Mouse (Mus musculus) retina, adult 2 months (tissue): ENCODE measurements around the gene Ptrh2.

ENCODE experiments used
- DNase-seq: peaks from one replicate; pipeline ENCODE4 v3.0.0-alpha.2; 2012; ENCODE audit warnings: low read depth, low spot score

Ptrh2 gene

DNA sequence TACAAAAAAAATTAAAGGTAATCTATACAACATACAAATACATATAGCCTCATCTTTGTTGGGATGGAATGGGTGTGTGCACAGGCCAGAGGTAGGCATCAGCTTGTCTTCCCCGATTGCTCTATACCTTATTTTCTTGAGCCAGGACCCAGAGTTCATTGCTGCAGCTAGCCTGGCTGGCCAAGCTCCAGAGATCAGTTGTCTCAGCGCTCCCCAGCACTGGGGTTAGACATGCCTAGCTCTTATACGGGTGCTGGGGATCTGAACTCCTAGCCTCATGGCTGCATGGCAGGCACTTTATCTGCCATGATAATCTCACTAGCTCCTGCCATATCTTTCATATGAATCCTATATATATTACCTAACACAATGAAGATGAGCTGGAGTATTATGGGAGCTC is 15.6 kb upstream of the Ptrh2 start:
- DNase-seq = no peak

DNA sequence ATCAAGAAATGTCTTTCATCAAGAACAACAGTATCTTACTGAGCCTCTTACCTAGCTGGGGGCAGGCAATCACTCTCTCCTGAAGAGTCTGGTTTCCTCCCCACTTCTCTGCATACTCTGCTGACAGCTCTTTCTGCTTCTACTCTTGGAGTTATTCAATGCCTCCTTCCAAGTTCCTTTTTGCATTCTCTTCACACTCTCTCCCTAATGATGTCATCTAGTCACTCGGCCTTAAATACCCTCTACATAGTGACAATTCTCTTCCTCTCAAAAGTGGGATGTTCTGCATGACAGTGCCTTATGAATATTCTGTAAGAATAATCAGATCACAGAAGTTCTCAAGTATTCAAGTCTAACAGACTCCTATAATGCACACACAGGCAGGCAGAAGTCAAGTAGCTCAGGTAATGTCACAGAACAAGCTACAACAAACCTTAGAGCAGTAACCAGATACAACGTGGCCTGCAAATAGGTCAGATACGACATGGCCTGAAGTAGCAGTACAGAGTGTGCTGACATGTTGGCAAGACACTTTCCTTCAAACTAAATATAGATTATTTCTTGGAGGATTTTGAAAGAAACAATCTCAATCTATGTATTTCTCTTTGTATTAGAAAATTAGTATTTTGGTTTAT is 12.6 kb upstream of the Ptrh2 start:
- no peak for DNase-seq

DNA sequence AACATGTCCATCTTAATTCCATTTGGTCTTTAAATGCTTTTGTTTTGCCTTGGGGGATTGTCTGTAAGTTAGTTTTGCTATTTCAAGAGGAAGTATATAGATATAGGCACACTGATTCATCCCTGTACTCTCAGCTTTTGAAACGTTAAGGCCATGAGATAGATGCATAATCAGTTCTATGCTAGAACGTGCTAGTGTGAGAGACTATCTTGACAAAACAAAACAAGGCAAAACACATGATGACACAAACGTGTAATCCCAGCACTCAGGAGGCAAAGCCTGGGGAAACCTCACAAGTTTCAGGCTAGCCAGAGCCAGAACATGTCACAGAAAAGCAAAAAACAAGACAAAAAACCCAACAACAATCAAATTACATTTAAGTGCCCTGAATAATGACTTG is 11.0 kb upstream of the Ptrh2 start:
- no peak for DNase-seq

DNA sequence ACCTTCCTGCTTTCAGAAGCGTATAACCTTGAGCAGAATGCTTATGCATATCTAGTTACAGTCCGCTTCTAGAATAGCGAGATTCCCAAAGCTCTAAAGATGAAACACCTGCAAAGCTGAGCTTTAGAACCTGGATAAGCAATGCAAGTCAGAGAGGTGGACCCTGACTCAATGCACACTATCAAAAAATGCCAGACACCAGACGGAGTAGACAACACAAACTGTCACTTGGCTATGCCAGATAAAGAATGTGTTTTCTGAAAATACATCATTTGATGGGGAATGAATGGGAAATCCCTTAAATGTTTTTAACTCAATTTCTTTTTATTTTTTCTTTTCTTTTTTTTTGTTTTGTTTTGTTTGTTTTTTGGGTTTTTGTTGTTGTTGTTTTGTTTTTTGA is 8.3 kb upstream of the Ptrh2 start:
- no peak for DNase-seq

DNA sequence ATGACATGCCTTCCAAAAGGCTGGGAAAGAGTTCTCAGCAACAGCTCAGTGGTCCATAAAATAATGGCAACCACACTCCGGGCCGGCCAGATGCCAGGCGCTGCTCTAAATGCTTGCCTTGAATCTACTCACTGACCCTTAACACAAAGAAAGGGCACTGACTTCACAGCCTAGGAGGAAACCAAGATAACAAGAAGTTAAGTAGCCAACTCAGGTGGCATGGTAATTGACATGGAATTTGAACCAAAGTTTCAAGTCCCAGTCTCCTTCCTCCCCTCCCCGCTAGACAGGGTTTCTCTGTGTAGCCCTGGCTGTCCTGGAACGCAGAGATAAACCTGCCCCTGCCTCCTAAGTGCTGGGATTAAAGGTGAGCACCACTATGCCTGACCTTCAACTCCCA is 4.8 kb upstream of the Ptrh2 start:
- DNase-seq = no peak

DNA sequence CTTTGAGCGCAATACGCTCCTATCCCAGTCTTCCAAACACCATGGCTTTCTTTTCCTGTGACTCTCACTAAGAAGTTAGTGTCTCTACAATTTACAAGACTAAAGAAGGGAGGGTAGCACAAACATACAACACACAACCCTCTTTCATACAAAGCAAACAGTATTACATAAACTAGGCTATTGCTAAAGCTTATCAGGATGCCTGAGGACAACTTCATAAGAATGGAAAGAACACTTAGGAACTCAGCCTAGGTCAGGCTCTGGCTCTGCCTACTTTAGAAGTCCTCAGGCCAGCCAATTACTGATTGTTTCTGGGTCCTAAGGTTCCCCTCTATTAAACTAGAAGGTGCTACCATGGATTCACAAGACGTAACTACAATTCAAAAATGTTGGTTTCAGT is 3.1 kb upstream of the Ptrh2 start:
- no peak for DNase-seq

DNA sequence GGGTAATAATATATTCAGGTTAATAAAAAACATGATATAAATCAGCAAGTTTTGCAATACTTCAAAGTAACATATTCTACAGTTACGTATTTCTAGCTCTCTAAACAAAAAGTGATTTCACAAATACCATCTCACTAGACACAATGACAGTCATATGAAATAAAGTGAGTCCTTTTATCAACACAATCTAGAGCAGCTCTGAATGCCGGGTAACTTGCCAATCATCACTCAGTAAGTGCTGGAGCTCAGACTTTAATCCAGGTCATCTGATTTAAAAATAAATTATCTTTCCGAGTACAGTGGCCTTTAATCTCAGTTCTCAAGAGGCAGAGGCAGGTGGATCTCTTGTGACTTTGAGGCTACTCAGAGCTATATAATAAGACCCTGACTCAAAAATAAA is 2.4 kb upstream of the Ptrh2 start:
- no peak for DNase-seq

DNA sequence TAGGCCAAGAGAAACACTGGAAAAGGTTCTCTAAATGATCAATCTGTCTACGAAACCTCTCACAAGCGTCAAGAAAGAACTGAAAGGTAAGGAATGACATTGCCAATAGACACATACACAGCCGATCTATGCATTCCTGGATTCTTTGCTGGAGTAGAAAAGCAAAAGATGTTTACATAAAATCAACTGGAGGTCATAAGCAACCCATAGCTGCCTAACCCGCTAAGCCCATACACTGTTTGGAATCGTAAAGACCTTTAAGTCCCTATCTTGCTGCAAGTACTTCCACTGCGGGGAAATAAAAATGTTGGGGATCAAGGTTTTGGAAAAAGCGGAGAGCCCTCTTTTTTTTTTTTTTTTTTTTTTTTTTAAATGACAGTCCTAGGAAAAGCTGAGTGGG is 924 bp upstream of the Ptrh2 start:
- no peak for DNase-seq

DNA sequence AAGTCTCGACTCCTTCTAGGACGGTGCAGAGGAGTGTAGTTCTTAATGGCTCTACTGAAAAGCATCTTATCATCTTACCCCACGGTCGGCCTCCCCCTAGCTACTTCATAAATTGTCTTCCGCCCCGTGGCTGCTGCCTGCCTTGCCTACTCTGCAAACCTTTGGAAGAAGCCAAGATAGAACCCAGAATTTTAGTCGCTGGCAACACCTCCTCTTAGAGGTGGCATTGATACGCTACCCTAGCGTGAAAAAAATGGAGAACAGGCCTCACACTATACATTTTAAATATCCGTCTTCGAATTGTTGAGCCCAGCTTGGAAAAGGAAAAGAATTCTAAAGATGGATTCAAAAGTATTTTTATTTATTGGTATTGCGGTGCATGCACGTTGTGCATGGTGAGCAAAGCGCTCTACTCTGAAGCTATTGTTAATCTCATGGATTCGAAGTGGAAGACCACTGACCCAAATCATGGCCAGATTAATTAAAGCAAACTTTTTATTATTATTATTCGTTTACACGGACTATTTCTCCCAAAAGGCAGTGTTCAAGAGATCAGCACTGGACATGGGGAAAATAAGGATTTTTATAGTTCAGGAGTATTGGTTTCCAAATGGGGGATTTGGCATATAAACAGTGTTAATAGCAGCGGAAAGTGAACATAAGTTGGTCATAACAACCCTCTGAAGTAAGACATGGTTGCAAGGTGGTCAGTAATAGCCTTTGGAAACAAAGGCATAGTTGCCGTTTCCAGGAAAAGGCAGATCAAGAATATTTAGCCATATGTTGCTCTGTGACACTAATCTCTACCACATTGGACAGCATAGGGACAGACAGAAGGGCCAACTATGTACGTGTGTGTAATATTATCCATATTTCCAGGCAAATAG is 584 bp downstream of the Ptrh2 start:
- no peak for DNase-seq

DNA sequence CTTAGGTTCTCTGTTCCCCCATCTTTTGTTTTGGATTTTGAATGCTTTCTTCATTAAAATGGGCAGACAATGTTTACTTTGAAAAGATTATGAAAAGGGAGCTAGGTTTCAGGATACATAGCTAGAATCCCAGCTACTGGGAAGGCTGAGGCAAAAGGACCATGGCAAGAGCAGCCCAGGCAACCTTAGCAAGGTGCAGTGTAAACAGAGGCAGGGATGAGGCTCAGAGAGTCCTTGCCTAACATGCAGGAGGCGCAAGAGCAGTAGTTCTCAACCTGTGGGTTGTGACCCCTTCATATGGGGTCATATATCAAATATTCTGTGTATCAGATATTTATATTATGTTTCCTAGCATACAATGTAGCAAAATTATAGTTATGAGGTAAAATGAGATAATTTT is 1.6 kb downstream of the Ptrh2 start:
- DNase-seq = no peak

DNA sequence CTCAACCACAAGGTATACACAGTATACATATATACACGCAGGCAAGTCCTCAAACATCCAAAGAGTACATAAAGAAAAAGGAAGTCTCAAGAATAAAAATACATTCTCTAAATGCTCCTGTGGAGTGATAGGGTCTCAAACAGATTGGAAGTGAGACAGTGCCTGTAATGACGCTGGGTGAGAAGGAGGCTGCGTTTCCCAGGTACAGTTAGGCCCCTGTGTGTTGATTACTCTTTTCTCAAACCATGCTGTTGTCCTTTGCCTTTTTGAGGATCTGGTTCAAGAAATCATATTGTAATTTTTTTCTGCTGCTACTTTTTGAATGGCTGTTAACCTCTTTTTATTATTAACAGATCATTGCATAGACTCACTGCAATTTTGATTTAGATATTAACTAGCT is 6.6 kb downstream of the Ptrh2 start:
- DNase-seq = no peak

DNA sequence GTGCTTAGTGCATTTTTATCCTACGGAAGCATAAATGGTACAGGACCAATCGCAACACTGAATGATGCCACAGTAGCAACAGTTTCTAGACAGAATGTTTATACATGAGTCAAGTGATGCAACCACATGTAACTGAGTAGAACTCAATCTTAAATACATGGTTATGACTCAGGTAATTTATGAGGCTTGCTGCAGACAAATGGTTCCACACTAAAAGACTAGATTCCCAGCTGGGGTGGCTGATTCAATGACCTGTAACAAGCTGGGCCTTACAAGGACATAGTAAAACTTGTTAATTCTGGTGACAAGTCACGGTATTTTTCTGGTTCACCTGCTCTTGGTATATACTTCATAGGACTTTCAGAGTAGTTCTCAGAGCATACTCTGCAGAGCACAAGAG is 7.7 kb downstream of the Ptrh2 start:
- no peak for DNase-seq

DNA sequence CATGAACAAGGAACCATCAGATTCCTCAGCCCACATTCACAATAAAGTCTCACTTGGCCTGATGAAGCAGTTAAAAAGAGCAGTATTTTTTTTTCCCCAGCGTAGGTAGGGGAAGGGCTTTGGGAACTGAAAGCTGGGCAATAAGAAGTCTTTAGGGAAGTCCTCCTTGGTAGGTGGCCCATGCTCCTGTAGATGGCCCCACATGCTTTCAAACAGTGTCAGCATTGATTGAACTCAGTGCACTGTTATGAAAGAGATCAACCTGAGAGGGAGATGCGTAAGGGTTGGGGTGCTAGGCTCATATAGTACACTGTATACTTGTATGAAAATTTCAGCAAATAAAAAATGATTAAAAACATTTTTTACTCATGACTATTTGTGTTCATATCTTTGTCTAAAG is 8.2 kb downstream of the Ptrh2 start:
- no peak for DNase-seq

DNA sequence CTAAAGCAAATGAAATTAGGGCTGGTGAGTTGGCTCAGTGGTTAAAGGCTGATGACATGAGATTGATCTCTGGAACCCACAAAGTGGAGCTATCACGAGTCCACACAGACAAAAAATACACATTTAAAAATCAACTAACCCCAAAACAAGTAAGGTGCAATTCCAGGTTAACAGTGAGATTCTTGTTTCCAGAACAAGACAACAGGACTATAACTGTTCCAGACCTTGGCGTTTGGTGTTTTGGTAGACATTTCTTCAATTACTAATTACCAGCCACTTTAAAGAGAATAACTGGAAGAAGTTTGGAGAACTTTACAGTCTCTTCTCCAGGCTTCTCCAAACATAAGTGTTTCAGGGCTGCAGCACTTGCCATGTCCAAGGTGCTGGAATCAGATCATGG is 8.8 kb downstream of the Ptrh2 start:
- no peak for DNase-seq

DNA sequence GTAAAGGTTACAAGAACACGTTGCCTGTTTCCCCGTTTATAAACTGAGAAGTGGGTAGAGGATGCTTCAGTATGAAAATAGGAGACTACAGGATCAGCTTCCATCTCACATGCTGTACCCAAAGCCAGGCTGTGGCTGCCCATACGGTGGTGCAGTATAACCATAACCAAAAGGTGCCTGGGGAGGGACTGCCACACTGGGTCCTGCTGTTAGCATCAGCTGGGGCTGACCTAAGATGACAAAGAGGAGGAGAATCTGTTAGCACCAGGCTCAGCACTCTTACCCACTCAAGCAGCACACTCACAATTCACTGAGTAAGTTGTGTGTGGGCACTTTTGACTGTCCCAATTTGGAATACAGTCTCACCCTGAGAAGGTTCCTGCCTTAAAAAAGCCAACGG is 11.7 kb downstream of the Ptrh2 start:
- no peak for DNase-seq

DNA sequence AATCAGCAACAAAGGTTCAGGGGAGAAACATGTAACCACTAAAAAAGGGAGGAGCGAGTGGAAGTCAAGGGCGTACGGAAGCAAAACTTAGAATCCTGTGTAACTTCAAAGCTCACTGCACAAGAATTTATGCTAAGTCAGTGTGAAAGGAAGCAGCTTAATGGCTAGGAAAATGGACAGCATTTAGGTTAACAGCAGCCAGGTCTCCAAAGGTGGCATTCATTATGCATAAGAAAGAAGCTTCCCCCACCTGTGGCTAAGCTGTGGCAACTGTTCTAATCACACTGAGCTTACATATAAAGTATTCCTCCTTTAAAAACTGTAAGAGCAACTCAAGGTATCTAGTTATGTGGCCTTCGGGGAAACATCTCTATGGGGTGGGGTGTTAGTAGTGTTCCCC is 17.4 kb downstream of the Ptrh2 start:
- DNase-seq = no peak

DNA sequence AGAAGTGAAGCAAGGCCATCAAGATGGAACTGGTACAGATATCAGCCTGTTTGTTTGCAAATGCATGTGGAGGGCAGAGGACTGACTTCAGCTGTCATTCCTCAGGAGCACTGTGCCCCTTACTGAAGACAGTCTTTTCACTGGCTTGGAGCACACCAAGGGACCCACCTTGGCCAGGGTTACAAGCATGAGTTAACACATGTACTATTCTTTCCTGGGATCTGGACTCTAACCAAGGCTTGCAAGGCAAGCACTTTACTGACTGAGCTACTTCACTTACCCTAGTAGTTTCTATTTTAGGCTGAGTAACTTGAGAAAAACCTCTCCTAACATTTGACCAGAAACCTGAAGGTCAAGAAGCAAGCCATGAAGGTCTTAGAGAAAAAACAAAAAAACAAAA is 30.8 kb downstream of the Ptrh2 start:
- DNase-seq = no peak

DNA sequence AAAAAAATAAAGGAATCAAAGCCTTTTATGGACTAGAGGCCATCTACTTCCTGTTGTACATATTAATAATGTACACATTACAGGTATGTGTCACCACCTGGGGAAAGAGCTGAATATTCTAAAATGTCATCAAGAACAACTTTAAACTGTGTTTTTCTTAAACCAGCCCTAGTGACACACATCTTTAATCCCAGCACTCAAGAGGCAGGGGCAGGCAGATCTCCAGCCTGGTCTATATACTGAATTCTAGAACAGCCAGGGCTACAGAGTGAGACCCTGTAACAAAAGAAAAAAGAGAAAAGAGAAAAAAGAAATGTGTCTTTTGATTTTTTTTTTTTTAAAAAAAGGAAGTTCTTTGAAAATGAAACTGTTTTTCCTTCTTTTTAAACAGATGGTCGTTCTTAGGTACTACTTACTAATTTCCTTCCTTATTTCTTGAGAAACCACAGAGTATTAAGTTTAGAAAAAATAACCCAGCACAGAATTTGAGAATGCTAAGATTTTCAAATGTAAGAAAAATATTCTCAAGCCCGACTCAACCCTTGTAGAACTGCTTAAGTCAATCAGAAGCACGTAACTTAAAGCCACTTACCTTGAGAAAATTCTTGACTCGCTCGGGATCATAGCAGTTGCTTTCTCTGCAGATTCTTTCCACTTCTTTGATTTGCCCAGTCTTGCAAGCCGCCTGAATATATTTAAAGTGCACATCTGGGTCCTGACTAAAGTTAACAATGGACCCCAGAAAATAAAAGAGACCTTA is 33.7 kb downstream of the Ptrh2 start:
- no peak for DNase-seq

DNA sequence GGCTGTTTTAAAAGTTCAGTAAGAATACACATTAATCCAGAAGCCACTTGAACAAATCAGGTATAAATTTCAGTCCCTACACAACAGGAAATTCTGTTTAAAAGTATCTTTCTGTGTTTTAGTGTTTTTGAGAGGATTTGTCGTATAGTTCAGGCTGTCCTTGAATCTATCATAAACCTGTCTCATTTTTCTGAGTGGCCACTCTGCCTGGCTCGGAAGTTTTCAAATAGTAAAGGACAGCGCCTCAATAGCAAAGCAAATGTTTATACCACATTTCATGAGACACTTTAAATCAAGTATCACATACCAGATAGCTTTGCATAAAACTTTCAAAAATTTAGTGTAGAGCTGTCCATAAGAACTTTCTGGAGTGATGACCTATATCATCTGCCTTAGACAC is 34.6 kb downstream of the Ptrh2 start:
- no peak for DNase-seq

DNA sequence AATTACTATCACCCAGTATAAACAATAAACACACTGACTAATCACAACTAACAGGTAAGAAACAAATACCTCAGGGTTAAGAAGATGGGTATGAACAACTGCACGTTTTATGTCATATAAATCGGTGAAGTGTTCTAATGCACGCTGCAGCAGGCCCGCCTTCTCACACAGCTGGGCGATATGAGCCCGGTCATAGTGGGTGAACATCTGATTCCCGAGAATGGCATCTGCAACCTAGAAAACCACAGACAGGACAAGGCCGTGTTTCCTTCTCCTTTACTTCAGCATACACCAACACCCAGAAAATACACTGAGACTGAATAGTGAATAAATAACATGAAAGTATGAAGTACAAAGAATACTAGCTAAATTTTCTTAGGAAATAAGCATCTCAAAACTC is 35.6 kb downstream of the Ptrh2 start:
- DNase-seq = no peak

DNA sequence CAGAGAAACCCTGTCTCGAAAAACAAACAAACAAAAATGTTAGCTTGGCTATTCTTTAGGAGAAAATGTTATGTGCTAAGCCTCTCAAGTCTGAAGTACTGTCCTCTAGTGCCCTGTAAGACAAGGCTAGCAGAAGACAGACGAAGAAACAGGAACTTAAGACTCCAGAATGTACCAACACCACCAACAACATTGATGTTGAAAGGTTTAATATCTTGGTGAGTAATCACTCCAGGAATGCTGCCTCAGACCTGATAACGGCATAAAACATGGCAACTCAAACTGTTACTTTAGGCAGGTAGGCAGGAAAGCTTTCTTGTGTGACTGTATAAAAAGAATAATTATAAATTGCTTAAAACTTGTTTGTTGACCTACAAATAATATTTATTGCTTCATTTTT is 40.2 kb downstream of the Ptrh2 start:
- DNase-seq = no peak

DNA sequence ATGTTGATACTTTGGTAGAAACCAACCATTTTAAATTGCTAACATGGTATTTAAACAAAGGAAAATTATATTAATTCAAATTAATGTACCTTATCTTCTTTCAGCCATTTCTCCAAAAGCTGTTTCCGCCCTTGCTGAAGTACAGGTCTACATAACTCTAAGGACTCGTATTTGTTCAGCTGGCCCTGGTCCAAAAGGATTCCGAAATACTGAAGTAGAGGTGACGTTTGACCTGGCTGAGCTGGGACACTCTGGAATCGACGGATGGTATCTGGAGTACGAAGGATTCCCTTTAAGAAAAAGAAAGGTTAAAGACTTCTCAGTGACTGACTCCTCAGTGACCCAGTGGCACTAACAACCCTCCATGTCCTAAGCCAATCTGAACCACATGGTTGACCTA is 41.2 kb downstream of the Ptrh2 start:
- DNase-seq = no peak

DNA sequence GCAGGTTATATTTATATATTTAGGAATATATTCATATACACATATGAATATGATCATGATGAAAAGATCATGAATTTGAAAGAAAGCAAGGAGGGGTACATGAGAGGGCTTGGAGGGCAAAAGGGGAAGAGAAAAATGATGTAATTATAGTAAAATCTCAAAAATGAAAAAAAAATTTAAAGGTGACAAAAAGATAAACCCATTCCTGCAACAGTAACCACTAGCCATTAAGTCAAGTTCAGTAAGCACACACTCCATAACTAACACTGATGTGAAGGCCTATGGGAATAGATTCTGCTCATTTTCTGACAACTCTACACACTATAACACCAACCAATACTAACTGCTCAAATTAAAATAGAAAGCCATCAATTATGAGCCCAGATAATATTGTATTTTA is 41.8 kb downstream of the Ptrh2 start:
- no peak for DNase-seq
